Mouse (Mus musculus): ENCODE results near the gene Smap1.

DNA sequence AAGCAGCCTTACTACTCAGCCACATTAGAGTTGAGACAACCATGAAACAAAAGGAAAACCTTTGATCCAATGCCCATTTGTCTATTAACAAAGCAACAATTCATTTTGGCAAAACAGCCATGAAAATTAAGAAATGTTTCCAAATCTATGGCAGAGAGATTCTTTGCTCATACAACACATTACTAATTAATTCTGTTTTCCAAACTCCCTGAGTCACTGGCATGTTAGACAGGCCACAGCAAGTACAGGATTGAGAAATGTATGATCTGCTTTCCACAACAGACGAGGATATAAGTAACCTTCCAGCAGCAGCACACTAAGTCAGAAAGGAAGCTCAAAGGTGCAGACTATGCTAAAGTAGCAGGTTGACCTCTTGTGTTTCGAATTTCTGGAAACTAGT, 9.1 kb downstream of the Smap1 start:
- TF ChIP-seq CTCF (IDR thresholded peaks at IDR 0.05; ENCODE audit: low read depth) (no peak), EP300 (IDR thresholded peaks at IDR 0.05; ENCODE audit: low read depth) (no peak)

All from heart, postnatal 0 days (tissue).